Mouse (Mus musculus) hindbrain, embryonic 14.5 days (tissue): Measurements from ENCODE around the gene Glod5. TPM values are rescaled to one million over a fixed set of nuclear protein-coding genes. Genes with fewer than 3 reads are reported as not detected.
"Not testable (repeated sequence)": the region's sequence is repeated elsewhere in the genome, so short reads cannot be mapped to it uniquely, and the experiment has no call there.

Experiments
- ATAC-seq: fragments of 200-750 bp; cut with Nextera tagmentation; 2 replicates; pipeline ENCODE4 v1.8.0; 2017; ENCODE audit warnings: moderate number of reproducible peaks, mild to moderate bottlenecking, moderate TSS enrichment, moderate library complexity; ENCODE audit not compliant: low FRiP score
- DNase-seq: peaks from one replicate; pipeline ENCODE4 v3.0.0-alpha.2; 2015; ENCODE audit warnings: low spot score
- H3K27ac ChIP-seq: fragments of 300-500 bp; sonication (generic); 2 replicates; pipeline ENCODE4 v1.5.1; 2014; ENCODE audit warnings: mild to moderate bottlenecking, moderate library complexity
- H3K27me3 ChIP-seq: fragments of 300-500 bp; sonication (generic); 2 replicates; pipeline ENCODE4 v1.6.1; 2014; ENCODE audit warnings: mild to moderate bottlenecking, low read length, mixed read lengths; ENCODE audit not compliant: control insufficient read depth, insufficient read depth
- H3K36me3 ChIP-seq: fragments of 300-500 bp; sonication (generic); replicated peaks from 2 replicates; pipeline ENCODE4 v1.6.1; 2014; ENCODE audit not compliant: control insufficient read depth, insufficient read depth
- H3K4me1 ChIP-seq: fragments of 300-500 bp; sonication (generic); replicated peaks from 2 replicates; pipeline ENCODE4 v1.6.1; 2014; ENCODE audit warnings: antibody characterized with exemption, low read length, mixed read lengths; ENCODE audit not compliant: control insufficient read depth, insufficient read depth
- H3K4me2 ChIP-seq: fragments of 300-500 bp; sonication (generic); replicated peaks from 2 replicates; pipeline ENCODE4 v1.6.1; 2014; ENCODE audit warnings: mild to moderate bottlenecking, moderate library complexity
- H3K4me3 ChIP-seq: fragments of 300-500 bp; sonication (generic); replicated peaks from 2 replicates; pipeline ENCODE4 v1.5.1; 2014; ENCODE audit warnings: mild to moderate bottlenecking, low read length
- H3K9ac ChIP-seq: fragments of 300-500 bp; sonication (generic); 2 replicates; pipeline ENCODE4 v1.6.1; 2014
- H3K9me3 ChIP-seq: fragments of 300-500 bp; sonication (generic); 2 replicates; pipeline ENCODE4 v1.6.1; 2016; ENCODE audit warnings: low read length; ENCODE audit not compliant: control insufficient read depth
- WGBS: fragments of 180-500 bp; shearing (Covaris S2); extraction: QIAGEN DNeasy Blood & Tissue Kit; methylation state at CpG from one replicate; pipeline ENCODE4 v1.1.7; 2014; 5-methylcytosine and 5-hydroxymethylcytosine counted together
- polyA plus RNA-seq: library from polyadenylated mRNA; unstranded; fragments of >200 nt; fragmentation: Nextera tagmentation; extraction: Ambion mirVana; gene quantifications from 2 replicates; pipeline ENCODE4 v1.2.1, GENCODE M21; 2014

Gene Glod5
- polyA plus RNA-seq, 1 experiment from 2014 or later: 0.92 TPM

DNA sequence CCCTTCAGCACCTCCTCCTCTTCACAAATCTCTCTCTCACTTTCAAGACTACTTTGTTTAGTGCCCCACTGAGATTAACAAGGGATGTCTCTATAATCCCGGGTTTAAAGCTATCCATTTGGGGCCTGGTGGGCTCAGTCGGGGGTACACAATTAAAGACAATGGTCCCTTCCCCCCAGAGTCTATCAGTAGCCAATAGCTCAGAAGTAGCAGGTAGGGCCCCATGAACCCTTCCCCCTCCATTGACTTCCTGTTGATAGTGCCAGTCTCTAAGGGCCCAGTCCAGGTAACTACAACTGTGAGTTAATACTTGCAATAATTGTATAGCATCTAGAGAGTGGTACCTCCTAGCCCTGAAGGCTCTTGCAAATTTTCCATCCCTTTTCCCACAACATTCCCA lies 5.1 kb downstream of the Glod5 start:
- DNase-seq (no peak), ATAC-seq (no peak)
- no peak overlapping the region for H3K4me2 ChIP-seq
- H3K9me3 ChIP-seq: no peaks in the 10 kb centered on the region
- no peak overlapping the region for H3K9ac ChIP-seq
- no peaks in the 10 kb centered on the region for H3K36me3 ChIP-seq
- H3K4me3 ChIP-seq: no peak overlapping the region
- H3K4me1 ChIP-seq: no peaks in the 10 kb centered on the region
- no peaks in the 10 kb centered on the region for H3K27me3 ChIP-seq
- no peak overlapping the region for H3K27ac ChIP-seq
- WGBS: 17% methylated on average over 2 of the region's 2 CpGs

DNA sequence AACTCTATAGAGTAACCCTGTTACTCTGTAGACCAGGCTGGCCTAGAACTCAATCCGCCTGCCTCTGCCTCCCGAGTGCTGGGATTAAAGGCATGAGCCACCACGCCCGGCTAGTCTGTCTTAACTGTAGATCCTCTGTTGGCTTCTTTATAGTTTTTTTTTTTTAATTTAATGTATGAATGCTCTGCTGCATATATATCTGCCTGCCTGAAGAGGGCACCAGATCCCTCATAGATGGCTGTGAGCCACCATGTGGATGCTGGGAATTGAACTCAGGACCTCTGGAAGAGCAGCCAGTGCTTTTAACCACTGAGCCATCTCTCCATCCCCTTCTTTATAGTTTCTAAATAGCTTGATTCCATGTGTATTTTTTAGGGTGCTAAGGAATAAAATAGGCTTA lies 8.9 kb downstream of the Glod5 start:
- H3K27ac ChIP-seq, H3K27me3 ChIP-seq, H3K36me3 ChIP-seq, H3K4me3 ChIP-seq, H3K4me2 ChIP-seq, H3K9me3 ChIP-seq, H3K4me1 ChIP-seq, ATAC-seq, DNase-seq, H3K9ac ChIP-seq: not testable (repeated sequence)
- 87% methylated on average over 4 of the region's 4 CpGs for WGBS

DNA sequence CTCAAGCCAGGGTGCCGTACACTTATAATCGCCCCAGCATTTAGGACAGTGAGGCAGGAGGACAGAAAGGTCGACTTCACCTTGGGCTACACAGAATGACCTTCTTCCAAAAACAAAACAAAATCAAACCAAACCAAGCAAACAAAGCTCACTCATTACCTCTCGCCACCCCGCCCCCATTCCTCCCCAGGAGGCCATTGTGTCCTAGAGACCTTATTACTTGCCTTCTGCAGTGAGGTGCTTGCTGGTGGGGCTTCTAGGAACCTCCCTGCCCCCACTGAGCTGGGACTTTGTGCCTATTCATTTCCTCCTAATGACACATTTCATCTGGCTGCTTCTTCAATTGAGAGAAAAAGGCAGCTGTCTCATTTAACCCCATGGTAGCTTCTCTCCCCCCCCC lies 9.7 kb downstream of the Glod5 start:
- no peak overlapping the region for H3K9ac ChIP-seq
- DNase-seq (no peak), ATAC-seq (no peak)
- H3K27me3 ChIP-seq: no peaks in the 10 kb centered on the region
- H3K36me3 ChIP-seq: no peaks in the 10 kb centered on the region
- H3K9me3 ChIP-seq: no peaks in the 10 kb centered on the region
- H3K4me2 ChIP-seq: no peak overlapping the region
- 32% methylated on average over 5 of the region's 5 CpGs for WGBS
- no peaks in the 10 kb centered on the region for H3K4me1 ChIP-seq
- no peak overlapping the region for H3K4me3 ChIP-seq
- H3K27ac ChIP-seq: no peak overlapping the region

DNA sequence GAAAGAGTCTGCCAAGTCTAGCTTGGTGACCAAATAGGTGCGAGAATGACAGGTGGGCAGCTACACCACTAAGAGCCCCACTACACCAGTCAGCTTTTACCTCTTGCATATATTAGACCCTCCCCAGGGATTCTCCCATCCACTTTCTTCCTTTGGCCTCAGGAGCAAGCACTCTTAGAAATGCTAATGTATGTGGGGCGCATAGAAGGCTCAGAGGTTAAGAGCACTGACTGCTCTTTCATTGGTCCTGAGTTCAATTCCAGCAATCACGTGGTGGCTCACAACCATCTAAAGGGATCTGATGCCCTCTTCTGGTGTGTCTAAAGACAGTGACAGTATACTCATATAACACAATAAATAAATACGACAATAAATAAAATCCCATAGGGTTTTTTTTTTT lies 15.3 kb downstream of the Glod5 start:
- no peak for DNase-seq
- no peak overlapping the region for H3K4me3 ChIP-seq
- 43% methylated on average over 4 of the region's 4 CpGs for WGBS

DNA sequence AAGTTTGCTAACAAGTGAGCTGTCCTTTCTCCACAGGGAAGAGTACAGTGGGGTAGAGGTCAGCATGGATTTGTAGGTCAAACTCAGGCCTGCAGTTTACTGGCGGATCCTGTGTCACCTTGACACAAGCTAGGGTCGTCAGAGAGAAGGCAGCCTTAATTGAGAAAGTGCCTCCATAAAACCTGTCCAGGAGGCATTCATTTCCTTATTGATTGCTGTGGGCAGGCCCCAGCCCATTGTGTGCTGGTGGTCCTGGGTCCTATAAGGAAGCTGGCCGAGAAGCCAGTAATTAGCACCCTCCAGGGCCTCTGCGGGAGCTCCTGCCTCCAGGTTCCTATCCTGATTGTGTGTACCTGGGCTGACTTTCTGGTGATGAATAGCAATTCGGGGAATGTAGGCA lies 16.3 kb downstream of the Glod5 start:
- DNase-seq: no peak
- H3K27me3 ChIP-seq: no peaks in the 10 kb centered on the region
- H3K9me3 ChIP-seq: no peaks in the 10 kb centered on the region
- H3K27ac ChIP-seq: no peak overlapping the region
- no peak overlapping the region for H3K4me3 ChIP-seq
- H3K4me1 ChIP-seq: no peaks in the 10 kb centered on the region
- no peak for ATAC-seq
- WGBS: 30% methylated on average over 5 of the region's 5 CpGs
- no peaks in the 10 kb centered on the region for H3K36me3 ChIP-seq
- no peak overlapping the region for H3K4me2 ChIP-seq
- H3K9ac ChIP-seq: no peak overlapping the region

More for the DNA sequence above, 15.3 kb downstream of the Glod5 start:
- Histone ChIP-seq H3K4me1 (no peaks in the 10 kb centered on the region), H3K4me2 (no peak overlapping the region), H3K36me3 (no peaks in the 10 kb centered on the region), H3K27me3 (no peaks in the 10 kb centered on the region), H3K9ac (no peak overlapping the region), H3K9me3 (no peaks in the 10 kb centered on the region), H3K27ac (no peak overlapping the region)
- ATAC-seq: no peak

DNA sequence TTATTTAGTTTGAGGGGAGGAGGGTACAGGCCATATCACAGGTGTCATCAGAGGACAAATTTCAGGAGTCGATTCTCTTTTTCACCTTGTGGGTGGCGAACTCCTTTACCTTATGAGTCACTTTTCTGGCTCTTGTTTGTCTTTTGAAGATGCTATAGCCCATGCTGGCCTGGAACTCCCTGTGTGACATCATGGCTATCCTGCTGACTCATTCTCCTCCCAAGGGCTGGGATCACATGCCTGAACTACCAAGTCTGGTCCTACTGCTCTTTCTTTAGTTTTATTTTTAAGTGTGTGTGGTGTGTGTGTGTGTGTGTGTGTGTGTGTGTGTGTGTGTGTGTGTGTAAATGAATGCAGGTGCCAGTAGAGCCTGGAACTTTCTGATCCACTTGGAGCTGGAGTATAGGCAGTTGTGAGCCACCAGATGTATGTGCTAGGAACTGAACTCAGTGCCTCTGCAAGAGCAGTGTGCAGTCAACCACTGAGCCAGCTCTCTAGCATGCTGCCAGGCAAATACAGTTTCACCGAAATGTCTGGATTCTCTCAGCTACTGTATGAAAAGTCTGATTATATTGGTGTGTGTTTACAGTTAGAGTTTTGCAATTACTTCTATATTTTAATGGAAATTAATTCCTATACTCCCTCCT lies 17.6 kb downstream of the Glod5 start:
- ATAC-seq (no peak), DNase-seq (no peak)
- Histone ChIP-seq H3K36me3 (no peaks in the 10 kb centered on the region), H3K9ac (no peak overlapping the region), H3K4me2 (no peak overlapping the region), H3K4me1 (no peaks in the 10 kb centered on the region), H3K4me3 (no peak overlapping the region), H3K27ac (no peak overlapping the region), H3K9me3 (no peaks in the 10 kb centered on the region), H3K27me3 (no peaks in the 10 kb centered on the region)
- WGBS: 85% methylated on average over 3 of the region's 3 CpGs

DNA sequence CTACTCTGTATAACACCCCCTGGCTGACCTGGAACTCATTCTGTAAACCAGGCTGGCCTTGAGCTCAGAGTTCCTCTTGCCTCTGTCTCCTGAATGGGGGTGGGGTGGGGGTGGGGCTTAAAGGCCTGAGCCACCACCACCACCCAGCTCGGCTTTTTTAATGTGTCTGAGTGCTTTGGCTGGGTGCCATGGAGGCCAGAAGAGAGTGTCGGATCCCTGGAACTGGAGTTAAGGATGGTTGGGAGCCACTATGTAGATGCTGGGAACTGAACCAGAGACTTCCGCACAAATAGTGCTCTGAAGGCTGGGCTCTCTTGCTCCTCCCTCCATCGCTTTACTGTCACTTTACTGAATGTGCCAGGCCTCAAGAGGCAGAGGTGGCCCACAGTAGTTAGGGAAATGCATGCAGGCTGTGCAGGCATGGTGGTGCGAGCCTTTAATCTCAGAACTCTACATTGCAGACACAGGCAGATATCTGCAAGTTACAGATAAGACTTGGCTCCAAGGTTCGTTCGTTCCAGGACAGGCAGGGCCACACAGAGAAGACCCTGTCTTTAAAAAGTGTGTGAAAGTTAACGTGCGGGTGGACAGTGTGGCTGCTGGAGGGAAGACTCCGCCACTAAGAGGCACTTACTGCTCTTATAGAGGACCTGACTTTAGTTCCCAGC lies 25.1 kb downstream of the Glod5 start:
- Histone ChIP-seq H3K4me1 (no peaks in the 10 kb centered on the region), H3K9ac (no peak overlapping the region), H3K36me3 (no peaks in the 10 kb centered on the region), H3K27me3 (no peaks in the 10 kb centered on the region), H3K9me3 (no peaks in the 10 kb centered on the region), H3K4me2 (no peak overlapping the region), H3K4me3 (no peak overlapping the region), H3K27ac (no peak overlapping the region)
- ATAC-seq (no peak), DNase-seq (no peak)
- 76% methylated on average over 10 of the region's 10 CpGs for WGBS

DNA sequence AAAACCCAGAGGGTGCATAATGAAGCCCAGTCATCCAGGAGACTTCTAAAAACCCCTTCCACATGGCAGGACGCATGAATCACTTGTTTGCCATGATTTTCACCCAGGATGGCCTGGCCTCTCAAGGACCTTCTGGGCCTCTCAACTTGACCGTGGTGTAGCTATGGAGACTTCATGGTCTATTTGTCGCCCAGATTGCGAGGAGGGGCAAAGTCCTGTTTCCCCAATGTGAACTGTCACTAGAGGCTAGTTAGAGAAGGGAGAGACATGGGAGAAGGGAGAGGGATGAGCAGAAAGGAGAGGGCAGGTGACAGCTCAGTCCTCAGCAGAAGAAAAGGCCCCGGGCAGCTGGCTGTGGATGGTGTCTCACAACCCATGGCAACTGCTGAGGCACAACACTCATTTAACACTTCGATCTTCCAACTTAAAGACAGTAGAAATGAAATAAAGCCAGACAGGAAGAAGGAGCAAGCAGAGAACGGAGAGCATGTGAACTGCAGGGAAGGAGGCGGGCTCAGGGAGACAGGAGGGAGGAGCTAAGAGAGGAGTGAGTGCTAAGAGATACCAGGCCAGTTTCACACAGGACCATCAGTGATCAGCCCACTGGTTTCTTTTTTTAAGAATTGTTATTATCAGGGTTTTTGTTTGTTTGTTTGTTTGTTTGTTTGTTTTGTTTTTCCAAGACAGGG lies 25.8 kb downstream of the Glod5 start:
- Histone ChIP-seq H3K4me2 (no peak overlapping the region), H3K4me3 (no peak overlapping the region), H3K9me3 (no peaks in the 10 kb centered on the region), H3K27ac (no peak overlapping the region), H3K9ac (no peak overlapping the region), H3K27me3 (no peaks in the 10 kb centered on the region), H3K36me3 (no peaks in the 10 kb centered on the region), H3K4me1 (no peaks in the 10 kb centered on the region)
- WGBS: 61% methylated on average over 8 of the region's 8 CpGs
- ATAC-seq (no peak), DNase-seq (no peak)

DNA sequence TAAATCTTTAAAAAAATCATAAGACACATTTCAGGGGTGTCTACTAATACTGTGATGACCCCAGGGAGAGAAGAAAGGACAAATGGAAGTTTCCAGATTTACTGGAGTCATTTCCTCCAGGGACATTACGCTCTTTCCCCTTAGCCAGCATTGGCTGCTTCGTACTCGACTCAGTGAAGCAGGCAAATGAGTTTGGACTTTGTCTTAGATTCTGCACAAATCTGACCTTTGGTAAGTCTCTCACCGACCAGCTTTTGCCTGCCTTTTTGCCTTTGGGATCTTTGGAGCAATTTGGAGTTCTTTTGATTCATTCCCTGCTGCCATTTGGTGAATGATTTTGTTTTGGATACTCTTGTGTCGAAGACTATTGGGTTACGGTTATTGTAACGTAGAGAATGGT lies 36.9 kb downstream of the Glod5 start:
- no peak for DNase-seq
- WGBS: 93% methylated on average over 7 of the region's 7 CpGs
- Histone ChIP-seq H3K9me3 (no peaks in the 10 kb centered on the region), H3K4me3 (no peak overlapping the region), H3K4me2 (no peak overlapping the region), H3K4me1 (no peaks in the 10 kb centered on the region), H3K9ac (no peak overlapping the region), H3K36me3 (no peaks in the 10 kb centered on the region), H3K27me3 (no peaks in the 10 kb centered on the region), H3K27ac (no peak overlapping the region)
- no peak for ATAC-seq
